Mouse (Mus musculus): ENCODE data around the gene Ufsp2. TPM values are rescaled to one million over a fixed set of nuclear protein-coding genes. Genes with fewer than 3 reads are reported as not detected.

The Ufsp2 gene
- polyA plus RNA-seq (2012; rRNA removed) = 5.2 and 5.4 TPM in 2 replicates

DNA sequence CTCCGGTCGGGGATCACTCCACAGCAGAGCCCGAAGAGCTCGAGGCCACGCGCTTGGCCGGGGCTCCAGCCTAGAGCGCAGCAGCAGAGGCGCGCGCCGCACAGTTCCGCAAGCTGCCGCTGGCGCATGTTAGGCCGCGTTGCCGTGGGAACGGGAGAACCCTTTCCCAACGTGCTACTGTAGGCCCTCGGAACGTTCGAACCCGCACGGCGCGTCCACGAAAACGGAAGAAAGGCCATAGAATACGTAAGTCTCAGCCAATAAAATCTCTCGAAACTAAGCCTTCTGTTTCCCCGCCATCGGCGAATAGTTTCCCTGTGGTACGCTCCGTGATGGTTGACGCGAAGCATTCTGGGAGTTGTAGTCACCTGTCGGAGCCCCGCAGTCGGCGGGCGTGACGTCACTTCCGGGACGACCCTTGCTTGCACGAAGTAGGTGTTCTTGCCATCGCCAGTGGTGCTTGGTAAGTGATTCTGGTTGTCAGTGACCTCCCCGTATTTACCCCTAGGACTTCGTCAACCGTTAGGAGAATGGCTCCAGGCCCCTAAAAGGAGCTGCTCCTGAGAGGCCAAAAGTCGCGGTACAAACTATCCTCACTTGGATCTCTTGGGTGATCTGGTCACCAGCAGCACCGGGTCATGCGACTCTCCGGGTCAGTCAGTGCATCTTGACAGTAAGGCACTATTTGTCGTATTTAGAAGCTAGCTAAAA is at the start of gene Ufsp2, which contains the start of gene 1700029J07Rik:
Gene Ufsp2, plus strand, starts transcription at position 403 of the 711 bp plus-strand sequence.
Gene 1700029J07Rik, minus strand, starts transcription at position 127 of the 711 bp plus-strand sequence.
- WGBS = under 1% methylated on average over 57 of the region's 57 CpGs
- peak within 1 kb of the TSS; percentile 66 for H3K4me3 ChIP-seq (ENCODE audit: extremely low read depth, insufficient read depth, insufficient read length)
- H3K27ac ChIP-seq (ENCODE audit: insufficient read depth, low read length) = peak within 1 kb of the TSS; percentile 63
- DNase-seq (ENCODE audit: low read depth in 1 of 2, low spot score in 2 of 2) = peak; percentile 96 to 97
- peaks cover 4% of the 10 kb centered on the region; the same call in 1 of the 2 replicates for H3K4me1 ChIP-seq (ENCODE audit: control insufficient read depth, insufficient read depth, insufficient read length)
- TF ChIP-seq CTCF (IDR thresholded peaks at IDR 0.05; ENCODE audit: extremely low read depth, insufficient read depth, insufficient read length, insufficient replicate concordance) (peak; percentile 45), POLR2A (IDR thresholded peaks at IDR 0.05; ENCODE audit: low read depth, low read length) (no peak; the same call in 1 of the 2 replicates)
- peaks cover 4% of the 10 kb centered on the region for H3K36me3 ChIP-seq (ENCODE audit: control insufficient read depth, insufficient read depth, low read length)
- H3K27me3 ChIP-seq (ENCODE audit: control insufficient read depth, insufficient read depth, low read length) = no peaks in the 10 kb centered on the region

DNA sequence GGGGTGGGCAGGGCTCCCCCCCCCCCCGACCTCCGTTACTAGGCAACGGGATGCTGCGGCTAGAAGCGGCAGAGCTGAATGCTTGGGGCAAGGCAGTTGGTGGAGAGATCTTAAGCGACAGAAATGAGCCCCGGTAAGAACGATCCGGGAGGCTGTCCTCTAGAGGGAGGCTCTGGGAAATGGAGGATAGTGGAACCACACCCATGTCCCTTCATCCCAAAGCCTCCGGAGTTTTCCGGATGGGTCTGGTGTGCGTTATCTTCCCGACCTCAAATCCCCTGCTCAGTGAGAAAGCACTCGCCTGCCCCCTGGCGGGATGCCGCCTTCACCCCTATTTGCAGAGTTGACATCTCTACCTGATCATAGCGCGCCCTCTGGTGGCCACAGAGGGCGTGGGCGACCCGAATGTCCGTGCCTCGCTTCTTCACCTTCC is 40.7 kb upstream of the Ufsp2 start, which contains the start of gene Ccdc110:
Gene Ccdc110, plus strand, starts transcription at position 38 of the 433 bp plus-strand sequence.
- H3K4me1 ChIP-seq (ENCODE audit: control insufficient read depth, insufficient read depth, insufficient read length) = no peaks in the 10 kb centered on the region
- peak; percentile 67 to 93 for DNase-seq (ENCODE audit: low read depth in 1 of 2, low spot score in 2 of 2)
- 2% methylated on average over 23 of the region's 23 CpGs for WGBS
- TF ChIP-seq POLR2A (IDR thresholded peaks at IDR 0.05; ENCODE audit: low read depth, low read length) (no peak), CTCF (IDR thresholded peaks at IDR 0.05; ENCODE audit: extremely low read depth, insufficient read depth, insufficient read length, insufficient replicate concordance) (peak; percentile 100)
- H3K27ac ChIP-seq (ENCODE audit: insufficient read depth, low read length) = no peak within 1 kb of the TSS
- no peaks in the 10 kb centered on the region for H3K27me3 ChIP-seq (ENCODE audit: control insufficient read depth, insufficient read depth, low read length)
- H3K4me3 ChIP-seq (ENCODE audit: extremely low read depth, insufficient read depth, insufficient read length) = no peak within 1 kb of the TSS
- no peaks in the 10 kb centered on the region for H3K36me3 ChIP-seq (ENCODE audit: control insufficient read depth, insufficient read depth, low read length)

DNA sequence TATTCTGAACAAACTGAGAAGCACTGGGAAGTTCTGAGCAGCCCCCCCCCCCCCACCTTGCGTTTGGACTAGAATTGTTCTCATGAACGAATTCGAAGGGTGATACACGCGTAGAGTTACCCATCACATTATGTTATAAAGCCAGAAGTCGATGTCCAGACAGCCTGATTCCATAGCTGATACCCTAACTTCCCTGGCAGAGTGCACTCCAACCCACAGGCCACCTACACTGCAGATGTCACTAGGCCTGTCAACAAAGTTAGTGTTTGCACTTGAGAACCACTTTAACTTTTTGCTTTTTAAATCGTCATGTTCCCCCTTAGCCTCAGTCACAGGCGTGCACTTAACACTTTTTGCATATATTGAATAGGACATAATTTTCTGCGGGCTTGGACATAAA is 38.3 kb upstream of the Ufsp2 start:
- no peak for DNase-seq (ENCODE audit: low read depth in 1 of 2, low spot score in 2 of 2)
- Histone ChIP-seq H3K4me3 (ENCODE audit: extremely low read depth, insufficient read depth, insufficient read length) (no peak overlapping the region), H3K27ac (ENCODE audit: insufficient read depth, low read length) (no peak overlapping the region), H3K4me1 (ENCODE audit: control insufficient read depth, insufficient read depth, insufficient read length) (no peaks in the 10 kb centered on the region), H3K27me3 (ENCODE audit: control insufficient read depth, insufficient read depth, low read length) (no peaks in the 10 kb centered on the region), H3K36me3 (ENCODE audit: control insufficient read depth, insufficient read depth, low read length) (no peaks in the 10 kb centered on the region)
- TF ChIP-seq CTCF (IDR thresholded peaks at IDR 0.05; ENCODE audit: extremely low read depth, insufficient read depth, insufficient read length, insufficient replicate concordance) (no peak), POLR2A (IDR thresholded peaks at IDR 0.05; ENCODE audit: low read depth, low read length) (no peak)
- WGBS = 88% methylated on average over 9 of the region's 9 CpGs

DNA sequence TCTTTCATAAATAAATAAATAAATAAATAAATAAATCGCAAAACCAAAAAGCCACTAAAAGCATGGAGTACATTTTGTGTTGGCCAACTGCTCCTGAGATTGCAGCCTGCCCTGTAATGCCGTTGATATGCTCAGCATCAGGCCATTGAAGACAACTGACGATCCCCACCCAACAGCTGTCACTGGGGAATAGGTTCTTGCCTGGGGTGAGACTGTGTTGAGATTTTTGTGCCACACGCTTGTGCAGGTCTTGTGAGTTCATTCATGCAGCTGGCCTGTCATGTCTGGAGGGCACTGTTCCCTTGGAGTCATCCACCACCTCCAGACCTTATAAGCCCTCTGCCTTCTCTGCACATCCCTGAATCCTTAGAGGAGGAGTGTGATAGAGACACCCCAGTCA is 29.0 kb upstream of the Ufsp2 start:
- H3K27ac ChIP-seq (ENCODE audit: insufficient read depth, low read length) = no peak overlapping the region
- H3K4me3 ChIP-seq (ENCODE audit: extremely low read depth, insufficient read depth, insufficient read length) = no peak overlapping the region
- WGBS = 91% methylated on average over 4 of the region's 4 CpGs
- no peaks in the 10 kb centered on the region for H3K4me1 ChIP-seq (ENCODE audit: control insufficient read depth, insufficient read depth, insufficient read length)
- H3K36me3 ChIP-seq (ENCODE audit: control insufficient read depth, insufficient read depth, low read length) = no peaks in the 10 kb centered on the region
- H3K27me3 ChIP-seq (ENCODE audit: control insufficient read depth, insufficient read depth, low read length) = no peaks in the 10 kb centered on the region
- TF ChIP-seq POLR2A (IDR thresholded peaks at IDR 0.05; ENCODE audit: low read depth, low read length) = no peak
- TF ChIP-seq CTCF (IDR thresholded peaks at IDR 0.05; ENCODE audit: extremely low read depth, insufficient read depth, insufficient read length, insufficient replicate concordance) = no peak
- DNase-seq (ENCODE audit: low read depth in 1 of 2, low spot score in 2 of 2) = no peak

DNA sequence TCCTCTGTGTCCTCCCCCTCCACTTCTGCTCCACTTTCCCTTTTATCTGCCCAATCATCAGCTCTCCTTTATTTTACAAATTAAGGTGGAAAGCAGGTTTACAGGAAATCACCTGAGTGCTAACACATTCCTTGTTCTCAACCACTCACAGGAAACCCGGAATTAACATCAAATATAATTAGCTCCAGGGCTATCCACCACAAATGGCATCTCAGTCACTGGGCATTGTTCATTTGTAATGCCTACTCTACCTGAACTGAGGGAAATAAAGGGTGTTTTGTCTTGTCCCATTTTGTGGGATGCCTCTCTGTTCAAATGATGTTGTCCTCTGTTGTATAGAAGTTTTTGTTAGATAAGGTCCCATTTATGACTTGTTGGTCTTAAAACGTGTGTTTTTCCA is 24.7 kb upstream of the Ufsp2 start:
- Histone ChIP-seq H3K4me3 (ENCODE audit: extremely low read depth, insufficient read depth, insufficient read length) (no peak overlapping the region), H3K36me3 (ENCODE audit: control insufficient read depth, insufficient read depth, low read length) (no peaks in the 10 kb centered on the region), H3K4me1 (ENCODE audit: control insufficient read depth, insufficient read depth, insufficient read length) (no peaks in the 10 kb centered on the region), H3K27ac (ENCODE audit: insufficient read depth, low read length) (no peak overlapping the region), H3K27me3 (ENCODE audit: control insufficient read depth, insufficient read depth, low read length) (no peaks in the 10 kb centered on the region)
- no peak for DNase-seq (ENCODE audit: low read depth in 1 of 2, low spot score in 2 of 2)
- 70% methylated on average over 2 of the region's 2 CpGs for WGBS
- no peak for TF ChIP-seq CTCF (IDR thresholded peaks at IDR 0.05; ENCODE audit: extremely low read depth, insufficient read depth, insufficient read length, insufficient replicate concordance)
- no peak for TF ChIP-seq POLR2A (IDR thresholded peaks at IDR 0.05; ENCODE audit: low read depth, low read length)

DNA sequence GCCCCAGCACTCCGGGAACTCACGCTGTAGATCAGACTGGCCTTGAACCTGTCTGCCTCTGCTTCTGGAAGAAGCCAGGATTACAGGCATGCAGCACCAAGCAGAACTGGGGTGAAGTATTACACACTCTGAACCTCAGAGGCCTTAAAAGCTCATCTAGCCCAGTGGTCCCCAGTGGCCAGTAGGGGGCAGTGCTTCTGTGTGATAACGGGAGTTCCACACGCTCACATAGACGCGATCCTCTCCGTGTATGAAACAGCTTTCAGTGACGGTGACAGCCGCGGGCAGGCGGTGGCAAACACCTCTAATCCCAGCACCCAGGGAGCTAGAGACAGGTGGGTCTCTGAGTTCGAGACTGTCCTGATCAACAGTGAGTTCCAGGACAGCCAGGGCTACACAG is 4.4 kb upstream of the Ufsp2 start:
- DNase-seq (ENCODE audit: low read depth in 1 of 2, low spot score in 2 of 2) = no peak
- H3K4me1 ChIP-seq (ENCODE audit: control insufficient read depth, insufficient read depth, insufficient read length) = peaks cover under 1% of the 10 kb centered on the region; the same call in 1 of the 2 replicates
- no peaks in the 10 kb centered on the region for H3K36me3 ChIP-seq (ENCODE audit: control insufficient read depth, insufficient read depth, low read length)
- no peaks in the 10 kb centered on the region for H3K27me3 ChIP-seq (ENCODE audit: control insufficient read depth, insufficient read depth, low read length)
- no peak overlapping the region for H3K27ac ChIP-seq (ENCODE audit: insufficient read depth, low read length)
- H3K4me3 ChIP-seq (ENCODE audit: extremely low read depth, insufficient read depth, insufficient read length) = no peak overlapping the region
- WGBS = 89% methylated on average over 12 of the region's 12 CpGs
- TF ChIP-seq POLR2A (IDR thresholded peaks at IDR 0.05; ENCODE audit: low read depth, low read length) = no peak
- no peak; the same call in 1 of the 2 replicates for TF ChIP-seq CTCF (IDR thresholded peaks at IDR 0.05; ENCODE audit: extremely low read depth, insufficient read depth, insufficient read length, insufficient replicate concordance)

Data from spleen, adult 2 months (tissue).